8 mouse cellular contexts compared by ENCODE assay signal in the genomic region with DNA sequence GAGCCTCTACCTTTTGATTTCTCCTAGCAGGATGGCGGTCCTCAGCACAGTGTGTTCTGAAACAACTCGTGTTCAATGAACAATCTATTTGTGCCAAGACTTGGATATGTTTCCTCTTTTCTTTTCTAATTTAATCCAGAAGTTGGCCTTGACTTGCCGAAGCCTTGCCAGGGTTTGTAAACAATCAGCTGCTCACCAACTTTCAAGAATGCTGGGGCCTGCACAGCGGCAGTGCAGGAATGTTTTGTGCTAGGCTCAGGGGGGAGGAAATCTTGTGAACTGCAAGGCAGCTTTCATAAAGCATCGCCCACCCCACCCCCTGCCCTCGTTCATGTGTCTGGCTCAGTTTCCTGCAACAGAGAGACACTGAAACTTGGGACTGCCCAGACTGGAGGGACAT.
DNase-seq lines count a peak whose midpoint lies in the region; ATAC-seq and TF ChIP-seq lines count a peak whose summit lies in the region.

No protein-coding gene starts in this region.

- peaks cover 15% of the 10 kb centered on the region; the same call in 1 of the 2 replicates for H3K27me3 ChIP-seq in heart, embryonic 12.5 days (replicated peaks)
- no peaks in the 10 kb centered on the region for H3K27me3 ChIP-seq in embryonic facial prominence, embryonic 12.5 days
- H3K27me3 ChIP-seq in lung, postnatal 0 days (replicated peaks; ENCODE audit: insufficient read depth, low read length), result no peaks in the 10 kb centered on the region
- H3K27me3 ChIP-seq in liver, postnatal 0 days (ENCODE audit: insufficient read depth, low read length), result no peaks in the 10 kb centered on the region
- H3K27me3 ChIP-seq in intestine, embryonic 16.5 days (replicated peaks; ENCODE audit: control insufficient read depth, insufficient read depth, low read length), result no peaks in the 10 kb centered on the region

- WGBS in heart, embryonic 12.5 days, result 67% methylated on average over 6 of the region's 6 CpGs
- WGBS in embryonic facial prominence, embryonic 12.5 days, result 31% methylated on average over 6 of the region's 6 CpGs
- WGBS in lung, postnatal 0 days, result 35% methylated on average over 6 of the region's 6 CpGs
- 60% methylated on average over 6 of the region's 6 CpGs for WGBS in liver, postnatal 0 days (ENCODE audit: insufficient replicate concordance)
- 57% methylated on average over 6 of the region's 6 CpGs for WGBS in intestine, embryonic 16.5 days

- H3K27ac ChIP-seq in heart, embryonic 12.5 days (ENCODE audit: poor library complexity, severe bottlenecking), result no peak overlapping the region
- peak overlapping the region; percentile 69 for H3K27ac ChIP-seq in embryonic facial prominence, embryonic 12.5 days
- 0 out of 2 replicates have a peak overlapping the region, but pooled peaks have one; percentile 43 for H3K27ac ChIP-seq in lung, postnatal 0 days (ENCODE audit: low read length)
- no peak overlapping the region for H3K27ac ChIP-seq in liver, postnatal 0 days (ENCODE audit: low read depth)
- H3K27ac ChIP-seq in intestine, embryonic 16.5 days (ENCODE audit: low read length), result no peak overlapping the region

- ATAC-seq in heart, embryonic 12.5 days (ENCODE audit: insufficient number of reproducible peaks, low FRiP score), result no peak
- ATAC-seq in embryonic facial prominence, embryonic 12.5 days (ENCODE audit: insufficient number of reproducible peaks, insufficient read depth, low FRiP score, low TSS enrichment), result no peak
- ATAC-seq in lung, postnatal 0 days, result peak; percentile 37
- ATAC-seq in liver, postnatal 0 days, result no peak
- no peak for ATAC-seq in intestine, embryonic 16.5 days

- TF ChIP-seq EP300 in lung, postnatal 0 days (IDR thresholded peaks at IDR 0.05), result no peak
- no peak for TF ChIP-seq EP300 in liver, postnatal 0 days (IDR thresholded peaks at IDR 0.05; ENCODE audit: low read depth)

- H3K36me3 ChIP-seq in heart, embryonic 12.5 days, result no peaks in the 10 kb centered on the region
- no peaks in the 10 kb centered on the region for H3K36me3 ChIP-seq in embryonic facial prominence, embryonic 12.5 days
- no peaks in the 10 kb centered on the region for H3K36me3 ChIP-seq in lung, postnatal 0 days (ENCODE audit: insufficient read depth, low read length)
- no peaks in the 10 kb centered on the region for H3K36me3 ChIP-seq in liver, postnatal 0 days (replicated peaks; ENCODE audit: insufficient read depth, low read length)
- no peaks in the 10 kb centered on the region for H3K36me3 ChIP-seq in intestine, embryonic 16.5 days (ENCODE audit: control insufficient read depth, insufficient read depth, low read length)

- H3K4me3 ChIP-seq in heart, embryonic 12.5 days, result no peak overlapping the region
- H3K4me3 ChIP-seq in embryonic facial prominence, embryonic 12.5 days, result no peak overlapping the region
- H3K4me3 ChIP-seq in lung, postnatal 0 days (ENCODE audit: low read depth, low read length), result no peak overlapping the region
- H3K4me3 ChIP-seq in liver, postnatal 0 days (ENCODE audit: low read depth, low read length), result no peak overlapping the region
- no peak overlapping the region for H3K4me3 ChIP-seq in intestine, embryonic 16.5 days (ENCODE audit: low read length)

- no peaks in the 10 kb centered on the region for H3K9me3 ChIP-seq in heart, embryonic 12.5 days (replicated peaks)
- no peaks in the 10 kb centered on the region for H3K9me3 ChIP-seq in embryonic facial prominence, embryonic 12.5 days
- H3K9me3 ChIP-seq in lung, postnatal 0 days (ENCODE audit: low read length), result no peaks in the 10 kb centered on the region
- no peaks in the 10 kb centered on the region for H3K9me3 ChIP-seq in liver, postnatal 0 days (ENCODE audit: low read length)
- no peaks in the 10 kb centered on the region for H3K9me3 ChIP-seq in intestine, embryonic 16.5 days (ENCODE audit: control insufficient read depth, low read length)

- no peak overlapping the region for H3K9ac ChIP-seq in heart, embryonic 12.5 days
- no peak overlapping the region for H3K9ac ChIP-seq in embryonic facial prominence, embryonic 12.5 days
- H3K9ac ChIP-seq in lung, postnatal 0 days (replicated peaks; ENCODE audit: low read depth), result no peak overlapping the region
- H3K9ac ChIP-seq in liver, postnatal 0 days (replicated peaks), result no peak overlapping the region
- no peak overlapping the region for H3K9ac ChIP-seq in intestine, embryonic 16.5 days (ENCODE audit: low read depth, low read length)

- no peak for TF ChIP-seq CTCF in lung, postnatal 0 days (IDR thresholded peaks at IDR 0.05)
- no peak for TF ChIP-seq CTCF in liver, postnatal 0 days (IDR thresholded peaks at IDR 0.05; ENCODE audit: low read depth)

- peak; percentile 97 for DNase-seq in heart, adult 11 months
- peak; percentile 31 to 69 for DNase-seq in layer of hippocampus, adult 18-20 months (ENCODE audit: low spot score in 2 of 2)
- peak; percentile 62 for DNase-seq in lung, postnatal 0 days (ENCODE audit: low spot score)
- DNase-seq in liver, postnatal 0 days, result no peak
- no peak for DNase-seq in thymus, postnatal 10 days (ENCODE audit: low spot score in 2 of 2)

- no peak overlapping the region for H3K4me2 ChIP-seq in heart, embryonic 12.5 days
- H3K4me2 ChIP-seq in embryonic facial prominence, embryonic 12.5 days (replicated peaks), result no peak overlapping the region
- H3K4me2 ChIP-seq in lung, postnatal 0 days (replicated peaks; ENCODE audit: low read depth, low read length), result no peak overlapping the region
- no peak overlapping the region for H3K4me2 ChIP-seq in liver, postnatal 0 days (ENCODE audit: low read depth, low read length)
- H3K4me2 ChIP-seq in intestine, embryonic 16.5 days (ENCODE audit: low read depth, low read length), result no peak overlapping the region

- peaks cover 1% of the 10 kb centered on the region for H3K4me1 ChIP-seq in heart, embryonic 12.5 days (replicated peaks)
- peaks cover 9% of the 10 kb centered on the region for H3K4me1 ChIP-seq in embryonic facial prominence, embryonic 12.5 days
- H3K4me1 ChIP-seq in lung, postnatal 0 days (ENCODE audit: insufficient read depth, low read depth, low read length), result no peaks in the 10 kb centered on the region
- H3K4me1 ChIP-seq in liver, postnatal 0 days (ENCODE audit: insufficient read depth), result peaks cover 4% of the 10 kb centered on the region; the same call in 1 of the 2 replicates
- no peaks in the 10 kb centered on the region for H3K4me1 ChIP-seq in intestine, embryonic 16.5 days (ENCODE audit: control insufficient read depth, insufficient read depth, low read length)

Comparison
In these comparisons a context has a peak if more than half of its experiments do, and no peak if none do; other contexts are left out.
1. DNase-seq: peak in heart, adult 11 months (single experiment), layer of hippocampus, adult 18-20 months (2 of 2) and lung, postnatal 0 days (single experiment); none in liver, postnatal 0 days (single experiment) and thymus, postnatal 10 days (0 of 2).
2. H3K27ac ChIP-seq: peak in embryonic facial prominence, embryonic 12.5 days (single experiment) and lung, postnatal 0 days (single experiment); none in heart, embryonic 12.5 days (single experiment), liver, postnatal 0 days (single experiment) and intestine, embryonic 16.5 days (single experiment).